Mouse (Mus musculus) cerebellum, postnatal 4 days (tissue): ENCODE results near the gene Glb1.
A peak's percentile ranks its signal among the peaks of the same experiment; 100 is the strongest.

Source experiments
- DNase-seq, 2 experiments: peaks; one replicate each; pipeline ENCODE4 v3.0.0; 2022; ENCODE audit warnings: low spot score in 2 of 2, mixed read lengths in 1 of 2

Gene Glb1

DNA sequence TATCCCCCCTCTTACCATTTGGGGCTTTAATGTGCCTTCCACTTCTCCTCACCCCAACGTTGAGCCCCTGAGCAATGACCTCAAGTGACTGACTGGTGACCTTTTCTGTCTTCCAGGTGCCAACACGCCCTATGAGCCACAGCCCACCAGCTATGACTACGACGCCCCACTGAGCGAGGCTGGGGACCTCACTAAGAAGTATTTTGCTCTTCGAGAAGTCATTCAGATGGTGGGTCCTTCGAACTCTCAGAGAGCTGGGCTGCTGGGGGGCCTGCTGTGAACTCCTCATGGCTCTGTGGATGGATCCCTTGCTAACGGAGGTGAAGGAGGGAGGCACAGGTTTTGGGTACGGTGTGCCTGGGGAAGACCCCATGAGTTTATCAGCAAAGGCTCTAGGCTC, 42.0 kb downstream of the Glb1 start:
- DNase-seq, result no peak

DNA sequence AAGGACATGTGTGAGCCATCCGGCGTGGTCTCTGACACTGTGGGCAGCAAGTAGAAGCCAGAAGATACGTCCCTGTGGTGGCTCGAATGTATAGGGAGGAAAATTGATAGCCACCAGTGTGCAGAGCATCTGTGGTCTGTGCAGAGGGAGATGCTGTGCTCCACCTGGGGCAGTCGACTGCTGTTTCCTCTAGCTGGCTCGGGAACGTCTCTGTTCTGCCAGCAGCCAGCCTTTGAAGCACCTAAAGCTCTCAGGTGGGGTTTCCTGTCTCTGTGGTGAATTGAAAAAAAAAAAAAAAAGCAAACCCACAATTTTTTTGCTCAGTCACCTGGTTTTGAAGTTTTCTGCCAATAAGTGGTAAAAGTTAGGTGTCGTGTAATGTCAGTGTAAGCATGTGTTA, 42.5 kb downstream of the Glb1 start:
- no peak for DNase-seq

DNA sequence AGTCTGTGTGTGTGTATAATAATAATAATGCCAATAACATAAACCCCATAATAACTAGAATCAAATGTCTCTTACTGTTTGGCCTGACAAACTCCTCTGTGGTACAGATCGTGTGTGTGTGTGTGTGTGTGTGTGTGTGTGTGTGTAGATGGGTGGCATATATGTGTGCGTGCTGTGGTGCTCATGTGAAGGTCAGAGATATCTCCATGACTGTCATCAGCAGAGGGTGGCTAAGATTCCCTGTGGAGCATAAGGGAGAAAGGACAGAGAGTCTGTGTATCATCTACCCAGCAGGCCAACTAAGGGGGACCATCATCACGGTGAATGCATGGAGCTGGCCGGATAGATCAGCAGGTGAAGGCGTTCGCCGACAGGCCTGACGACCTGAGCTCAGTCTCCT, 46.0 kb downstream of the Glb1 start:
- no peak for DNase-seq

DNA sequence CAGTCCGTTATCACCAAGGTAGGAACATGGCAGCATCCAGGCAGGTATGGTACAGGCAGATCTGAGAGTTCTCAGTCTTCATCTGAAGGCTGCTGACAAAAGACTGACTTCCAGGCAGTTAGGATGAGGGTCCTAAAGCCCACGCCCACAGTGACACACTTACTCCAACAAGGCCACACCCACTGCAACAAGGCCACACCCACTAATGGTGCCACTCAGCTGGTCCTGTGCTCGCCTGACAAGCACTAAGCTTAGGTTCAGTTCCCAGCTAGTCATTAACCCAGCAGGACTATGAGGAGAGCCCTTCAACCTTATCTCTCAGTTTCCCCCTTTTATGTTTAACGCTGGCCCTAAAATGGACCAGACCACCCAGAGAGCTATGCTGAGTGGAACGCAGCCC, 47.8 kb downstream of the Glb1 start:
- DNase-seq, result no peak

DNA sequence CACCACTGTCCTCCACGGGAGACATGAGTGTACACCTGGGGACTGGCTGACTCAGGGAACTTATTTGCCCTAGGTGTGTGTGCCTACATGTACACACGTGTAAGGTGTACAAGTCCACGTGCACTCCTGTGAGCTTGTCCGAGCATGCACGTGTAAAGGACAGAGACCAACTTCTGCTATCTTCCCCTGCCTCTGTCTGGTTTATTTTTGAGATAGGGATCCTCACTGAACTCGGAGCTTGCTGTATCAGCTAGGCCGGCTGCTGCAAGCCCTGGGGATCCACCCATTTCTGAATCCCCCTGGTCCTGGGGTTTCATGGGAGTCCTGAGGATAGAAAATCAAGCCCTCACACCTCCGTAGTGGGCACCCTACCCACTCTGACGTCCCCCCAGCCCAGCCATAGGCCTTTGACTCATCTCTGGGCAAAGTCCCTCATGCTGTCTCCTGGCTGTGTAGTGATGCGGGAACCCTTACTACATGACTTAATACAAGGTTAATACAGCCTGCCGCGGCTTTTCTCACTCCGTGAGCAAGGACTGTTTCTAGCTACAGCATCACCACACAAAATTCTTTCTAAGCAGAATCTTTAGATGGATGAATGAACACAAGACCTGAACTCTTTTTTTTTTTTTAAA, 48.4 kb downstream of the Glb1 start:
- DNase-seq, result no peak

DNA sequence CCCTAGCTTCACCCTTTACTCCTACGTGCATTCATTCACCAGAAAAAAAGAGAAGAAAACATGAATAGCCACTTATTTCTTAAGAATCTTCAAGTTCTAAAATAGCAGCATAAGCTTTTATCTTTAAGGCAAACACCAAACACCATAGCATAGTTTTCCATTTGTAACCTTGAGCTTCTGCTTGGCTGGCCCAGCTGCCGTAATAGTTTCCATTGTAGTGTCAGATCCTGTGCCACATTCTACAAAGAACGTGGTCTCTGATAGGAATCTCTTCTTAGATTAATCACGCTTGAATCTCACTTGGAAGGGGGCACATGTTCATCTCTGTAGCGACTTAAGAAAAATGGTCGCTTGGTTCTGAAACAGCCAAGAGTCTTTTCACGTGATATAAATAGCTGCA, 50.7 kb downstream of the Glb1 start:
- DNase-seq, result no peak

DNA sequence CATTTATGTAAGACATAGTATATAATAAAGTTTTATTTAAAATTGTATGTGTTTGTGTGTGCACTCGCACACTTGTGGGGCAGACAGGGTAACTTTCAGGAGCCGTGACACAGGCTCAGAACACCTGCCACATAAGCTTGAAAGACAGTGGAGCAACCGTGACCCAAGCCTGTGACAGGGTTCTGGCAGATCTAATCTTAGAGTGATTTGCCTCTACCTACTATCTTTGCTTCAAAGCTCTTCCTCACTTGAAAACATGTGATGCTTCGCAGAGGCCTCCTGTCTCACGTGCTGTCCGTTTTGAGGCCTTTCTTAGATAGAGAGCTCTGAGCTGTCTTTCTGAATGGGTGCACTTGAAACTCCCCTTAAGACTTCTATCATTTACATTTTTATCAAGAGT, 51.5 kb downstream of the Glb1 start:
- DNase-seq, result no peak

DNA sequence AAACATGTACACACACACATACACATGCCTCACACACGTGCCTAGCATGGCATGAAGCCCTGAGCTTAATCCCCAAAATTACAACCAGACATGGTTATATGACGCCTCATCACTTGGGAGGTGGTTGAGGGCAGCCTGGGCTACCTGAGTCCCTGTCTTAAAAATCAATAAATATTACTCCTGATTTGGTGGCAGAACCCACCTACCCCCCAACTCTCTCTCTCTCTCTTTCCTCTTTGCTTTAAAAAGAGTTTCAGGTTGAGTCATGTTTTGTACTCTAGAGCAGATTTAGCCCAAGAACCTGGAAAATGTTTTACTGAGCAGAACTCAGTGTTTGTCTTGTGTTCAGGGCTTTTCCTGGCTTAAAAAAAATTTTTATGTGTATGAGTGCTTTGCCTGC, 54.5 kb downstream of the Glb1 start:
- no peak for DNase-seq

DNA sequence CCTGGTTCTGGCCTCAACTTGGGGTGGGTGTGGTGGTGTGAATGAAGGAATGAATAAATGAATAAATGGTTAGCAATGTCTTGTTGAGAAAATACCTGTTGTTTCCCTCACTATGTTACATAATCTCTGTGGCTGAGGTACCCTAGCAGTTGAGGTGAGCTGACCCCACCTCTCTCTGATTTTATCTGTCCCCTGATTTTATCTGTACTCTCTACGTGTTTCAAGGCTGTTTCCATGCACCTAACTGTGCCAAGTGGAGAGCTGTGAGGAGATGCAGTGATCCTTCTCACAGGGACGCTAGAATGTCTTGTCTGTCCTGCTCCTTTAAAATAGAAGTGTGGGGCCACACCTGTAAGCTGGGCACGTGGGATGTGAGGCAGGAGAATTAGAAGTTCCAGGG, 57.6 kb downstream of the Glb1 start:
- no peak for DNase-seq

GRCm38 (mm10) chr9:114462569-114462968, 61.7 kb downstream of the Glb1 start:
- no peak for DNase-seq

DNA sequence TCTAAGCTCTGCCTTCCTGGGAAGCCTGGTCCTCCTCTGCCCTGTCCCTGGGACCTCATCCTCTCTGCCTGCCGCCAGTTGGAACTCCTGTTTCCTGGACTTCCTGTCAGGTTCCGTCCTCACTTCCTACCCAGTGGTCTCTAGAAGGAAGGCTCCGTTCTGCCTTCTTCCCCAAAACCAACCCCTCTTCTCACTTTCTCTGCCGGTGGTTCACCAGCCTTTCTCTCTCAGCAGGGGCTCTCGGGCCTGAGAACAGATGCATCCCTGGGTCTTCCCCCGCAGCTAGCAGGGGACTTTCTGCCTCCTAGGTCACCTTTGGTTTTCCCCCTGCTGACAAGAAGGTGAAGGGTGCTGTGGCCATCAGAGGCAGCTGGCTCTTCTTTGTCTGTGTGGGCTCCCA, 64.6 kb downstream of the Glb1 start:
- no peak for DNase-seq

DNA sequence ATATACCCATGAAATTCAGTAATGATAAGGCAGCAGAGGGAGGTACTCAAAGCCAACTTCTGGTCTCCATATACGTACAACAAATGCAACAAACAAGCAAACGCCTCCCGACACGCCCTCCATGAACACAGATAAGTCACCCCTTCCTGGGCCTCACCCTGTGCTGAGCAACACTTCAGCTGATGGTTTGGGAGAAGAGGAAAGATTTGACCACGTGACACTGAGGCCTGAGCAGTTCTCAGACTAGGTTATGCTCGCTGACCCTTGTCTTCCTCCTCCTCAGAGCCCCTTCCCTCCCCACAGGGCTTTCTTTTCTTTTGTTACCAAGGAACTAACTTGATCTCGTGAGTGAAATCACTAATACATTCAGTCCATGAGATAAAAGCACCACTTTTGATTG, 66.0 kb downstream of the Glb1 start:
- DNase-seq, result no peak

DNA sequence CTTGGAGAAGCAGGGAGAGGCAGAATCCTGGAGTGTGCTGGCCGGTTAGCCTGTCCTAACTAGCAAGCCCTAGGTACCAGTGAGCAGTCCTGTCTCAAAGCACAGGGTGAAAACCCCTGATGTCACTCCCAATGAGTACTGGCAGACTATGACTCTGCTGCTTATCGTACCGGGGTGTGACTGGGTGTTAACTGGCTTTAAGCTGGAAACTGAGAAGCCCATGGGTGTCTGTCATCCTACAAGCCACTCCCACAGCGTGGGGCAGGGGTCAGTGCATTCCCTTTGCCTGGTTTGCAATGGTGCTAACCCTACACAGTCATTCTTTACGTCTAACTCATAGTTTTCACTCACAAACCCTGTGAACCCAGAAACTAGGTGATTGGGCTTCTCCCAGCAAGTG, 67.3 kb downstream of the Glb1 start:
- DNase-seq, result no peak

GRCm38 (mm10) chr9:114468701-114469100, 67.8 kb downstream of the Glb1 start:
- no peak for DNase-seq

DNA sequence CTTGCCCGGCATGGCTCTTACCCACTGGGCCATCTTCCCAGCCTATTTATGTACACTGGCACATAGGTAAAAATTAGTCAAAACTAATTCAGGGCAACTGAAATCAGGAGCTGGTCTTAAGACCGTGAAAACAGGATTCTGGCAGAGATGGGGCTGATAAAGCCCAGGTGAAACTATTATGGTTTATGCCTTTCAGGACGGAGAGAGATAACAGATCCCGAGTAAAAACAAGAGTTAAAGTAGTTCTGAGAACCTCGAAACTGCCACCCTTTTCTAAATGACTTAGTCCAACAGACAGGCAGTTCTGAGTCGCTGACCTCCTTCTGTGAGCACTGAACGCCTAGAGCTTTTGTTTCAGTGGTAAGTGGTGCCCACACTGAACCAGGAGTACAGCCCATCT, 71.0 kb downstream of the Glb1 start:
- DNase-seq, result no peak

DNA sequence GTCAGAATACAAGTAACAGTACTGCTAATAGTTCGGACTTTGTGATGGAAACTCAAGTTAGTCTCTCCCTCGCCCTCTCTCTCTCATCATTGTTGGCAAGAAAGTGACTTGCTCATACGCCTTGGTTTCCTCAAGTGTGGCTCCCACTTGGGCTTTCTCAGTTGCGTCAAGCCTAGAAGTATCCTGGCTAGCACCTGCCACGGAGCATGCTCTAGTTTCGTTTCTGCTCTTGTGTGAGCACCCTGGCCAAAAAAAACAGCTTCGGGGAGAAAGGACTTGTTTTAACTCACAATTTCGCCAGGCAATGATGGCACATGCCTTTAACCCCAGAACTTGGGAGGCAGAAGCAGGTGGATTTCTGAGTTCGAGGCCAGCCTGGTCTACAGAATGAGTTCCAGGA, 76.1 kb downstream of the Glb1 start:
- DNase-seq, result no peak

DNA sequence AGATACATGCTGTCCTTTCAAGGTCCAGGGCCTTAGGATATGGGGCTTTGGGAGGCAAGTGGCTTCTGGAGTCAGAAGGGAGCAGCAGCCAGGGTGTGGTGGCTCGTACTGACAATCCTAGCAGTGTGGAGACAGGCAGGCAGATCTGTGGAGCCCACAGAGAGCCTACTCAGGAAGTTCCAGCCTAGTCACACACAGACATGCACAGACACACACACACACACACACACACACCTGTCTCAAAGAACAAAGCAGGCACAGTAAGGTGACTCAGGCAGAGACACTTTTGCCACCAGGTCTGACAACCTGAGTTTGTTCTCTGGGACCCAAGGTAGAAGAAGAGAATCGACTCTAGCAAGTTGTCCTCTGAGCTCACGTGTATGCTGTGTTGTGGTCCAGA, 80.1 kb downstream of the Glb1 start:
- no peak for DNase-seq

DNA sequence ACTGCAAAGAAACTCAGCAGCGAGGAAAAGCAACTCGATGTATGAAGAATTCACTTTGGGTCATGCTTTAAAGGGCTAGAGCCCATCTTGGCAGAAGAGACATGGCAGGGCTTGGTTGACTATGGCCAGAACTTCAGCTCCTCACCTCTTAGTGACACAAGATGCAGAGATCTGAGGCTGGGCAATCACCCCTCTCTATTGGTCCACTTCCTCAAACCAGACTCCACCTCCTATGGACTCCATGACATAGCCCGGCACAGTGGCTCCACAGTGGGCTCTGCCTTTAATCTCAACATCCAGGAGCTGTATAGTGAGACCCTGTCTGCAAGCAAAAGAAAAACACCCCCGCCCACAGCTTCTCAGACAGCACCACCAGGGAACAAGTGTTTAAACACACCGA, 83.9 kb downstream of the Glb1 start:
- no peak for DNase-seq

DNA sequence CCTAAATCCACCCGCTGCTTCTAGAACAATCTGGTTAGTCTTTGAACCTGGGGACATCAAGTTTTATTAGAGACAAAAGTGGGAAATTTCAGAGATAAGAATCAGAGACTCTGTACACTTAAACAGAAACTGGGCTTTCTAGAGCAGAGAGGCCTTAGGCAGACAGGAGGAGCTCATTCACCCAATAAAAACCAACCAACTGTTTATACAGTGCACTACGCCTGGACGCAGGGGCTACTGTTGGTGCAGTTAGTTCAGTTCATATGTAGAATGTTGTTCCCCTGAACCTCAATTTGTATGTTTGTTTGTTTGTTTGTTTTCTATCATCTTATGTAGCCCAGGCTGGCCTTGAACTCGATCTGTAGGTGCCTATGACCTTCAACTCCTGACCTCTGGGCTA, 85.9 kb downstream of the Glb1 start:
- DNase-seq, result no peak

GRCm38 (mm10) chr9:114487481-114488258, 86.8 kb downstream of the Glb1 start:
- DNase-seq, result no peak

GRCm38 (mm10) chr9:114496469-114496868, 95.6 kb downstream of the Glb1 start:
- DNase-seq, result no peak

DNA sequence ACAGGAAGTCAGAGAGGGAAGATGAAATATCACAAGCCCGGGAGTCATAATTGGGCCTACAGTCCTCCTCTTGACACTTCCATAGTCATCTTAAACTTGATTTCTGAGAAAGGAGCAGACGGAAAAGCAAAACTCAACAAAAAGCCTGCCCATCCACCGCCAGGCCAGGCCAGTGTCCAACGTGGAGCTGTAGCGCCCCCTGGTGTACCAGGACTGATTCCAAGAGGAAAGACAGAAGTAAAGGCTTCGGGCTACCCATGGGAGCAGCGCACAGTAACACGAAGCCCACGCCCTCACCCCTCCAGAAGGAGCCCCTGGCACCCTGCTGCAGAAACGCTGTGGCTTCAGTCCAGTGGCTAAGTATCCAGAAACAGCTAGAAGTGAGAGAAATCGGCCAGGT, 97.3 kb downstream of the Glb1 start:
- DNase-seq, result peak; percentile 86 to 88

- peak; percentile 39 to 54 for DNase-seq
Observed at GRCm38 (mm10) chr9:114499783-114500515, 99.1 kb downstream of the Glb1 start.
